Mouse (Mus musculus) intestine, postnatal 0 days (tissue): Measurements from ENCODE around the gene Pald1. TPM values are rescaled to one million over a fixed set of nuclear protein-coding genes. Genes with fewer than 3 reads are reported as not detected.

Experiments
- ATAC-seq: fragments of 200-750 bp; cut with Nextera tagmentation; 2 replicates; pipeline ENCODE4 v1.8.0; 2017; ENCODE audit warnings: mild to moderate bottlenecking, moderate TSS enrichment, moderate library complexity
- H3K27ac ChIP-seq: fragments of 300-500 bp; sonication (generic); 2 replicates; pipeline ENCODE4 v1.5.1; 2014; ENCODE audit warnings: mild to moderate bottlenecking, low read depth, low read length, moderate library complexity
- H3K27me3 ChIP-seq: fragments of 300-500 bp; sonication (generic); replicated peaks from 2 replicates; pipeline ENCODE4 v1.6.1; 2014; ENCODE audit warnings: low read length, mixed read lengths; ENCODE audit not compliant: control insufficient read depth, insufficient read depth
- H3K36me3 ChIP-seq: fragments of 300-500 bp; sonication (generic); 2 replicates; pipeline ENCODE4 v1.6.1; 2014; ENCODE audit warnings: mild to moderate bottlenecking, moderate library complexity; ENCODE audit not compliant: control insufficient read depth, insufficient read depth
- H3K4me1 ChIP-seq: fragments of 300-500 bp; sonication (generic); replicated peaks from 2 replicates; pipeline ENCODE4 v1.6.1; 2014; ENCODE audit warnings: antibody characterized with exemption, low read length, mixed read lengths; ENCODE audit not compliant: control insufficient read depth, insufficient read depth
- H3K4me2 ChIP-seq: fragments of 300-500 bp; sonication (generic); replicated peaks from 2 replicates; pipeline ENCODE4 v1.6.1; 2014; ENCODE audit warnings: low read depth, mild to moderate bottlenecking, moderate library complexity
- H3K4me3 ChIP-seq: fragments of 300-500 bp; sonication (generic); 2 replicates; pipeline ENCODE4 v1.5.1; 2014; ENCODE audit warnings: low read depth, low read length
- H3K9ac ChIP-seq: fragments of 300-500 bp; sonication (generic); 2 replicates; pipeline ENCODE4 v1.6.1; 2014; ENCODE audit warnings: mild to moderate bottlenecking, low read depth, low read length
- H3K9me3 ChIP-seq: fragments of 300-500 bp; sonication (generic); 2 replicates; pipeline ENCODE4 v1.6.1; 2016; ENCODE audit warnings: mixed run types; ENCODE audit not compliant: control insufficient read depth
- CTCF ChIP-seq: sonication (generic); IDR thresholded peaks from 2 replicates; pipeline ENCODE4 v1.5.1; 2016; ENCODE audit warnings: low read depth, mild to moderate bottlenecking, control low read depth, antibody characterized with exemption, moderate library complexity
- WGBS: fragments of 180-500 bp; shearing (Covaris S2); extraction: QIAGEN DNeasy Blood & Tissue Kit; methylation state at CpG from one replicate; pipeline ENCODE4 v1.1.7; 2014; 5-methylcytosine and 5-hydroxymethylcytosine counted together
- polyA plus RNA-seq: library from polyadenylated mRNA; unstranded; fragments of >200 nt; fragmentation: Nextera tagmentation; extraction: Ambion mirVana; gene quantifications from 2 replicates; pipeline ENCODE4 v1.2.1, GENCODE M21; 2015

Pald1 gene
- polyA plus RNA-seq, 1 experiment from 2014 or later, result 4.1 TPM

DNA sequence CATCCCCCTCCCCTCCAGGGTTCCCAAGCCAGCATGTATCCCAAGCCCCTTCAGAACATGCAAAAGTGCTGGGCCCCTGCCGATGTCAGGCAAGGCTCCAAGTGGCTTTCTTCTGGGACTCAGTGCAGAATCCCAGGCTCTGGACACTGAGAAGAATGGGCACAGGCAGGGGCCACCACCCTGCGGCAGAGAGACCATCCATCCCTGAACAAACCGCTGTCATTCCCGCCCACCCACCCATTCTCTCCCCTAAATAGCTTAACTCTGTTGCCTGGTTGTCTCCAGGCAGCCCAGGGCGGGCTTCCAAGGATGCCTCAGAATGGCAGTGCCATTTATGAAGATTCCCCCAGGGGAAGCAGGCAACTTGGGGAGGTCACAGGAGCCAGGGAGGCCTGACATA lies 5.7 kb upstream of the Pald1 start:
- H3K4me2 ChIP-seq, result no peak overlapping the region
- WGBS, result 87% methylated on average over 5 of the region's 5 CpGs
- no peak overlapping the region for H3K27ac ChIP-seq
- no peaks in the 10 kb centered on the region for H3K36me3 ChIP-seq
- TF ChIP-seq CTCF, result no peak
- H3K27me3 ChIP-seq, result peaks cover 1% of the 10 kb centered on the region; the same call in 1 of the 2 replicates
- no peaks in the 10 kb centered on the region for H3K9me3 ChIP-seq
- no peak for ATAC-seq
- no peak overlapping the region for H3K4me3 ChIP-seq
- no peak overlapping the region for H3K9ac ChIP-seq
- no peaks in the 10 kb centered on the region for H3K4me1 ChIP-seq

DNA sequence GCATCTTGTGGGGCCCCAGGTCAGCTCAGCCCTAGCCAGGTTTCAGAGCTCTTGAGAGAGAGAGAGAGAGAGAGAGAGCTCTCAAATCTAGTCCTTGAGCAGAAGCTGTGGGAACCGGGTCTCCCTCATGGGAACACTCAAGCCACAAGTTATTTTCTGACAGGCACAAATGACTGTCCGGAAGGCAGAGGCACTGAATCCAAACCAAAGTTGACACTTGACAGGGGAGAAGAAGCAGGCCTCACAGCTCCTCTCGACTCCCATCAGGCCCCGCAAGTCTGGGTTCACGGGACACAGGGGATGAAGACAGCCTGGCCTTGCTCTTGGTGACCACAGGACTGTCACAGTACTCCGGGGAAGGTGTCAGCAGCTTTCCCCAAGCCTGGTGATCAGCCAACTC lies 3.0 kb upstream of the Pald1 start:
- Histone ChIP-seq H3K36me3 (no peaks in the 10 kb centered on the region), H3K4me3 (no peak overlapping the region), H3K4me1 (peaks cover 3% of the 10 kb centered on the region; the same call in 1 of the 2 replicates), H3K4me2 (no peak overlapping the region), H3K27ac (no peak overlapping the region), H3K9ac (no peak overlapping the region), H3K27me3 (peaks cover 6% of the 10 kb centered on the region; the same call in 1 of the 2 replicates), H3K9me3 (no peaks in the 10 kb centered on the region)
- no peak for ATAC-seq
- TF ChIP-seq CTCF, result no peak
- WGBS, result 48% methylated on average over 6 of the region's 6 CpGs

DNA sequence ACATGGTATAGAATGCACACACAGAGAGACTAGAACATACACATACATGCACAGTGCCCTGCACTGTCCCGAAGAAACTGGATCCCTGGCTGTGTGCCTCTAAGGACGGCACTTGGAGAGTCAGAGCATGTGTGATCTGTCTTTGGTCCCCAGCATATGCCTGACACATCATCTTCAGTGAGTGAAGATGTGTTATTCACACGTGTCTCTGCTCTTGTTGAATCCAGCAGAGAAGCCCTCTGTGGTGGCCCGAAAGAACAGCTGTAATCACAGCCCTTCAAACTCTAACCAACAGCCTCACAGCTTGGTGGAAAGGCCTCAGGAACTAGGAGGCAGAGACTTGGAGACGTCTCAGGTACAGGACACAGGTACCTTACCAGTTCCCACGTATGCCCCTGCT lies 1.8 kb upstream of the Pald1 start:
- Histone ChIP-seq H3K36me3 (no peaks in the 10 kb centered on the region), H3K9ac (no peak overlapping the region), H3K27ac (no peak overlapping the region), H3K4me2 (no peak overlapping the region), H3K9me3 (no peaks in the 10 kb centered on the region), H3K27me3 (peaks cover 6% of the 10 kb centered on the region; the same call in 1 of the 2 replicates), H3K4me3 (no peak overlapping the region), H3K4me1 (peaks cover 3% of the 10 kb centered on the region; the same call in 1 of the 2 replicates)
- WGBS, result 76% methylated on average over 6 of the region's 6 CpGs
- TF ChIP-seq CTCF, result no peak
- no peak for ATAC-seq

DNA sequence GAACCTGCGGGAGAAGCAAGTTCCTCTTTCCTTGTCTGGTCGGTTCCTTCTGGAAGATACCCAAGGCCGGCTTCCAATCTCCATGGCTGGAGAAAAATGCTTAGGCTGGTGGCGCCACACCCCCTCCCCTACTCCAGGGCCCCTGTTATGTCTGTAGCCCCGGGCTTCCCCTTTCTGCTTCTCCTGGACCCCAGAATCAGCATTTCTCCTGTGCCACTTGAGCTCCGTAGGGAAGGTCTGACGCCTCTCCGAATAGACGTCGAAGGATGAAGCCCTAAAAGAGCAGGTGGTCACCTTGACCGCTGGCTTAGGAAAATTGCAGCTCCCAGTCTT lies 351 bp upstream of the Pald1 start:
- Histone ChIP-seq H3K27ac (peak overlapping the region; percentile 35; the same call in 1 of the 2 replicates), H3K27me3 (peaks cover 6% of the 10 kb centered on the region; the same call in 1 of the 2 replicates), H3K36me3 (no peaks in the 10 kb centered on the region), H3K4me2 (peak overlapping the region; percentile 95), H3K4me3 (peak overlapping the region; percentile 63), H3K9me3 (no peaks in the 10 kb centered on the region), H3K4me1 (peaks cover 3% of the 10 kb centered on the region; the same call in 1 of the 2 replicates), H3K9ac (peak overlapping the region; percentile 69)
- TF ChIP-seq CTCF, result no peak
- WGBS, result 9% methylated on average over 11 of the region's 11 CpGs
- ATAC-seq, result no peak

DNA sequence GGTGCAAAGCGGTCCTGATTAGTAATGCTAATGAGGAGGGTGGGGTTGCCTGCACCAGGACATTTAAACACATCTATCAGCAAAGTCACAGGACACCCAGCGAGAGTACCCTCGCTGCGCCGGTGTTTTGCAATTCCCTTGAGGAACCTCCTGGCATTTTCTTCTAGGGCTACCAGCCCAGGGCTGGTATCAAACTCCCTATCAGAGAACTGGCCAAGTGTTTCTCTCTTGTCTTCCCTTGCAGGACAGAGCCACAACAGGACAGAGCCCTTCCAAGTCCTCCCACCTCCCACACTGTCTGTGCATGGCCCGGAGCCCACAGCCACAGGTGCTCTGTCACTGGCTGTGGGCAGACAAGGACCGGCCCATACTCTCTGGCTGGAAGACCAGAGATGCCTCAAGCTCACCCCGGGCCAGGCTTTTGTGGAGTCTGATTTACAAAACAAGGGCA lies 1.0 kb downstream of the Pald1 start:
- Histone ChIP-seq H3K36me3 (no peaks in the 10 kb centered on the region), H3K4me3 (peak overlapping the region; percentile 63), H3K9me3 (no peaks in the 10 kb centered on the region), H3K27me3 (peaks cover 6% of the 10 kb centered on the region; the same call in 1 of the 2 replicates), H3K4me1 (peaks cover 3% of the 10 kb centered on the region; the same call in 1 of the 2 replicates), H3K27ac (no peak overlapping the region), H3K9ac (0 out of 2 replicates have a peak overlapping the region, but pooled peaks have one; percentile 69), H3K4me2 (peak overlapping the region; percentile 95)
- 9% methylated on average over 8 of the region's 8 CpGs for WGBS
- TF ChIP-seq CTCF, result no peak
- no peak for ATAC-seq

DNA sequence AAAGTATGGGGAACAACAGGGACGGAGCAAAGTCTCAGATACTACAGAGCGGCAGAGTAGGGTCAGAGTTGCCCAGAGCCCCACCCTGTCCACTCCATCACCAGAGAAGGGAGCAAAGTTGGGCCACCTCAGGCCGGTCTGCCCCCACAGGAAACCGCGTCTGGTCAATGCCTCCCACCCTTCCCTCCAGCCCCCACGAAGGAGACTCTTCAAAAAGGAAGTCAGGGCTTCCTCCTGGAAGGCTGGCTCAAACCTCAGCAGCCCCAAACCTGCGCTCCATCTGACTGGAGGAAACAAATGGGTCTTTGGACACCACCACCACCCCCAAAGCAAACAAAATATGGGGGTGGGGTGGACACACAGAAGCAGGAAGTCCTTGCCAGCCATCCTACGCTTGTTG lies 1.5 kb downstream of the Pald1 start:
- H3K9ac ChIP-seq, result no peak overlapping the region
- peaks cover 6% of the 10 kb centered on the region; the same call in 1 of the 2 replicates for H3K27me3 ChIP-seq
- H3K4me3 ChIP-seq, result peak overlapping the region; percentile 63; the same call in 1 of the 2 replicates
- ATAC-seq, result no peak
- no peak for TF ChIP-seq CTCF
- peaks cover 3% of the 10 kb centered on the region; the same call in 1 of the 2 replicates for H3K4me1 ChIP-seq
- peak overlapping the region; percentile 95 for H3K4me2 ChIP-seq
- H3K36me3 ChIP-seq, result no peaks in the 10 kb centered on the region
- no peaks in the 10 kb centered on the region for H3K9me3 ChIP-seq
- 17% methylated on average over 8 of the region's 8 CpGs for WGBS
- H3K27ac ChIP-seq, result no peak overlapping the region
